Mouse (Mus musculus): ENCODE results near the gene Plcl2. TPM values are rescaled to one million over a fixed set of nuclear protein-coding genes. Genes with fewer than 3 reads are reported as not detected.
"Not testable (repeated sequence)": the region's sequence is repeated elsewhere in the genome, so short reads cannot be mapped to it uniquely, and the experiment has no call there.

Plcl2 gene
- polyA plus RNA-seq, 1 experiment from 2014 or later, result 10.2 TPM

DNA sequence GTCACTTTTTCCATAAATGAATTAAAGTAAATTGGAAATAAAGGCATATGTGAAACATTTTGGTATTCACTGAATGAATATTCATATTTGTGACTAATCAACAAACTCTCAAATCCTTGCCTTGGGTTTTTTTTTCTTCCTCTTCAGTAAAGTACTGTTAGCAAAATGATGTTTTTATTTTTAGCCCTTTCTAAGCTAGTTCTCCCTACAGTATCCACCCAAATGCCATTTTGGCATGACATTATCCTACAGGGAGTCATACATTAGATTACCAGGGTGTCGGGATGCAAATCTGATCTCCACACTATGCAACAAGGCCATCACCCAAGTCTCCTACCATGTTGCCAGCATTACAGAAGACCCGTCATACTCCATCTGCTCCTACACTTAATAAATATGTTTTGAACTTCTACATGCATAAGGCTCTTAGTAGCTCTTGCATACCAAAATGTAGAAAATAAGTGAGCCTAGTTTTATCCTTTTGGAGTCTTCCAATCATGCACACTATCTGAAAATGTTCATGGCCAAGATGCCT, 131.9 kb downstream of the Plcl2 start:
- 97% methylated on average over 2 of the region's 2 CpGs for WGBS
- no peak for ATAC-seq (ENCODE audit: low FRiP score, low read depth)

DNA sequence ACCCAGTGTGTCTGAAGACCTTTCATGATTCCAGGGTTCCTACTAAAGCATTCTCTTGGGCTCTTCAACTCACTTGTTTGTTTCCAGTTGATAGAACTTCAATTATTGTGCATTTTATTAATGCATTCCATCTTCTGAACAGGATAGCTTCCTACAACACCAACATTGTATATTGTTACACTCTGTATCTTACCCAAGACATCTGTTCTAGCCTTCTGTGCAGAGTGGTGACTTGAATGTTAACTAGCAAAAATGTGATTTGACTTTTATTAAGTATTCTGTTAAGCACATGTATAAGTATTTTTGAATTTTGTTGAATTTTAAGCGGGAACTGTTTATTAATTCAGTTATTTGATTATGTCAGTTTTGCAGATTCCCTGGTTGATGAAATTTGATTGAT, 132.7 kb downstream of the Plcl2 start:
- Histone ChIP-seq H3K4me1 (peaks cover 2% of the 10 kb centered on the region; the same call in 1 of the 2 replicates), H3K36me3 (no peaks in the 10 kb centered on the region), H3K9me3 (no peaks in the 10 kb centered on the region), H3K4me2 (replicated peaks) (no peak overlapping the region), H3K9ac (no peak overlapping the region), H3K27ac (no peak overlapping the region), H3K4me3 (no peak overlapping the region), H3K27me3 (replicated peaks) (no peaks in the 10 kb centered on the region)
- ATAC-seq (ENCODE audit: low FRiP score, low read depth), result no peak
- 96% methylated on average over 1 of the region's 1 CpGs for WGBS

More for the DNA sequence above, 131.9 kb downstream of the Plcl2 start:
- Histone ChIP-seq H3K27ac (no peak overlapping the region), H3K4me2 (replicated peaks) (no peak overlapping the region), H3K4me3 (no peak overlapping the region), H3K9ac (no peak overlapping the region), H3K36me3 (no peaks in the 10 kb centered on the region), H3K27me3 (replicated peaks) (no peaks in the 10 kb centered on the region), H3K9me3 (no peaks in the 10 kb centered on the region), H3K4me1 (peaks cover 2% of the 10 kb centered on the region; the same call in 1 of the 2 replicates)

DNA sequence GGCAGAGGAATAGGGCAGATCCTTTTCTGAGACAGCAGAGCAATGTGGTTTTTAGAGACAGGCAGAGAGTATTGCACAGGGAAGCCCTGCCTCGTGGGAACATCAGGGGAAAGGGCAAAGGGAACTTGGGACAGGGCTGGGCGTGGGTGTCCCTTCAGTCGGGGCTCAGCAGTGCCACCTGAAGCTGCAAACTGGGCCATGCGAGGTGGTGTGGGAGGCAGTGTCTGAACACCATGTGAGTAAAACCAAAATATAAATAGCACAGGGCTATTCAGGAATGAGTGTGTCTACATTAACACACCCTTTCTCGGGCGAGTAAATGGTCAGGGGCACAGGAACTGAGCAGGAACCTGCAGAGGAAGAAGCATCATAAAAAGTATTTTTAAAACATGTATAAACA, 134.2 kb downstream of the Plcl2 start:
- H3K9ac ChIP-seq, result no peak overlapping the region
- peaks cover 2% of the 10 kb centered on the region; the same call in 1 of the 2 replicates for H3K4me1 ChIP-seq
- 0 out of 2 replicates have a peak, but pooled peaks cover 4% of the 10 kb centered on the region for H3K9me3 ChIP-seq
- H3K36me3 ChIP-seq, result no peaks in the 10 kb centered on the region
- ATAC-seq (ENCODE audit: low FRiP score, low read depth), result no peak
- 72% methylated on average over 6 of the region's 6 CpGs for WGBS
- H3K4me3 ChIP-seq, result no peak overlapping the region
- no peak overlapping the region for H3K4me2 ChIP-seq (replicated peaks)
- no peak overlapping the region for H3K27ac ChIP-seq
- H3K27me3 ChIP-seq (replicated peaks), result no peaks in the 10 kb centered on the region

DNA sequence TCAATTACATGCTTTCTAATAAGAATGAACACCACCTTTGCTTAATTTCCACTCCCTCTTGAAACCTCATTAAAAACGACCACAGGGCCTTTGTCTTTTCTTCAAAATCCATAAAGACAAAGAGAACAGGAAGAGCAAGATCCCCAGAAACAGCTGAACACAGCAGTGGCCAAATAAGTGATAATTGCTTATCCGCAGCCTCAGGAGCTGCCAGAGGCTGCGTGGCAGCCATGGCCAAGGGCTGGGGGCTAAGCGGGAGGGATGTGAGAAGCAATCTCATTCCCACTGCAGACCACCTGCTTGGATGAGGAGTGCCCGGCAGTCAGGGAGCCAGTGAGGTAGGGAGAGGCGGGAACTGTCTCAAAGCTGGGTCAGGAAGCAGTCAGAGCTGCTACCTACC, 134.8 kb downstream of the Plcl2 start:
- WGBS, result 30% methylated on average over 6 of the region's 6 CpGs
- H3K4me2 ChIP-seq (replicated peaks), result no peak overlapping the region
- no peak overlapping the region for H3K27ac ChIP-seq
- H3K9ac ChIP-seq, result no peak overlapping the region
- peak; percentile 69 for ATAC-seq (ENCODE audit: low FRiP score, low read depth)
- H3K9me3 ChIP-seq, result 0 out of 2 replicates have a peak, but pooled peaks cover 4% of the 10 kb centered on the region
- H3K27me3 ChIP-seq (replicated peaks), result no peaks in the 10 kb centered on the region
- no peak overlapping the region for H3K4me3 ChIP-seq
- H3K4me1 ChIP-seq, result peaks cover 2% of the 10 kb centered on the region; the same call in 1 of the 2 replicates
- H3K36me3 ChIP-seq, result no peaks in the 10 kb centered on the region

DNA sequence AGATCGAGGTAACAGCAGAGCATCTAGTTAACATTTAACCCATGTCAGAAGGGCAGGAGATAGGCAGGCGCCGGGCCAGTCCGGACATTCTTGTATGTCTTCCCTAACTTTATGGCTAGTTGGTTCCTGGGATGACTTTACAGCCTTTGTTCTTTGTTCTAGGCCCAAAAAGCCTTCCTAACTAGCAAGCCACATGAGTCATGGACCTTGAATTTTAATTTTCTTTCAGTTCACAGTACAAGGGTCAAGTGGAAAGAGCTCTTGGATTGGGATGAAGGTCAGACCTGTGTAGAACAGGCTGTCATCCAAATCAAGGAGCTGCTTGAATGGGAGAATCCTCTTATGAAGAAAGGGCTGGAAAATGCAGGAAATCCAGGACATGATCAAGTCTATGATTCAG, 138.9 kb downstream of the Plcl2 start:
- not testable (repeated sequence) for H3K27ac ChIP-seq; ATAC-seq (ENCODE audit: low FRiP score, low read depth); H3K9me3 ChIP-seq; H3K36me3 ChIP-seq; H3K9ac ChIP-seq; H3K4me2 ChIP-seq (replicated peaks); H3K27me3 ChIP-seq (replicated peaks); H3K4me3 ChIP-seq; H3K4me1 ChIP-seq
- 89% methylated on average over 4 of the region's 4 CpGs for WGBS

DNA sequence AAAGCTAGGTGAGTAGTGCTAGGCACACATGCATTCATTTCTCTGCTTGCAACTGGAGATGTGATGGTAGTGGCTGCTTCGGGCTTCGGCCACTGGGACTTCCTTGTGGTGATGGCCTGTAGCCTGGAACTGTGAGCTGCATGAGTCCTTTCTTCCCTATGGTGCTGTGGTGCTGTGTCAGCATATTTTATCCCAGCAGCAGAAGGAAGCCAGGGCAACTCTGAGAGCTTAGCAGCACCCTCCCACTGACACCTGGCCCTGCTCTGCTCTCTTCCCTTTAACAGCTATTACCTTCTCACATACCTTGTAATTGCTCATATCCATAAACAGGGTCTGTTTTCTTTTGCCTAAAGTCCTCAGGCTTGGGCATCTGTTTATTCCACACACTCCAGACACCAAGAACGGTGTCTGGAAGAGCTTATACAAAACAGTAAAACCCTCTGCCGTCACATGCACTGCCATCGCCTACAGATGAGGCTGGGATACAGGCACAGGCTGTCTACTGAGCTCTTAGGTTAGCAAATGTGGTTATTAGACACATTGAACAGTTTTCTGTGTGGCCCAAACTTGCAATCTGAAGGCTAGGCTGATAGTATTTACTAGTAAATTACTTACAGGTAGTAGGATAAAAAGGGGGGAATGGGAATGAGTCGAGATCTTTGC, 139.7 kb downstream of the Plcl2 start:
- H3K9ac ChIP-seq, result no peak overlapping the region
- H3K4me3 ChIP-seq, result no peak overlapping the region
- H3K4me1 ChIP-seq, result peaks cover 2% of the 10 kb centered on the region; the same call in 1 of the 2 replicates
- H3K4me2 ChIP-seq (replicated peaks), result no peak overlapping the region
- H3K9me3 ChIP-seq, result 0 out of 2 replicates have a peak, but pooled peaks cover 4% of the 10 kb centered on the region
- H3K36me3 ChIP-seq, result no peaks in the 10 kb centered on the region
- WGBS, result 93% methylated on average over 6 of the region's 6 CpGs
- H3K27ac ChIP-seq, result no peak overlapping the region
- no peaks in the 10 kb centered on the region for H3K27me3 ChIP-seq (replicated peaks)
- ATAC-seq (ENCODE audit: low FRiP score, low read depth), result no peak

DNA sequence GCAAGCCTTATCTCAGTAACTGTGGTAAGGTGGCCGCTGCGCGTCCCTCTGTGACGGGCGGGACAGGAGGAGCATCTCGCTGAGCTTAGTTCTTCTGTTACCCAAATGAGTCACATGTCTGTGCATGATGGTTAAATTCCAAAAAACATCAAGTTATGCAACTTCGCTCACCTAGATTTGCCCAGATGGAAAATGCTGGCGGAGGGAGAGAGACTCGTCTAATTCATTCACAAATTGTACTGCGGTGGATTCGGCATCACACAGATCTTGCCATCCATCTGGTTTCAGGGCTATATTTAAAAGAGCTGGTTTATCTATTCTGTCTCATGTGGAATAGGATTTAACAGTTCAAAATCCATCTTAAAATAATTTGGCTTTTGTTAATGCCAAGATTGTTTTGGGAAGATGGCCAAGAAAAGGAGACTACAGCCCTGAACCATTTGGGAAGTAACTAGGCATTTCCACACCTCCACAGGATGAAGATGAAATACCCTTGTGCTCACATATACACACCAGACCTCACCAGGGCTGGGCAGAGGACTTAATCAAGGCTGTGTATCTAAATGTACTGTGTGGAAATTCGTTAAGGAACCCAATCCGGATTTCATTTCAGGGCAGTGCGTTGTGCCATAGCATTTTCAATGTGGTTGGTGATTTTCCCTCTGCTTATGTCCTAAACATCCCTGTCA, 141.5 kb downstream of the Plcl2 start:
- Histone ChIP-seq H3K27me3 (replicated peaks) (no peaks in the 10 kb centered on the region), H3K9ac (no peak overlapping the region), H3K4me3 (no peak overlapping the region), H3K9me3 (0 out of 2 replicates have a peak, but pooled peaks cover 4% of the 10 kb centered on the region), H3K27ac (no peak overlapping the region), H3K4me1 (no peaks in the 10 kb centered on the region), H3K4me2 (replicated peaks) (no peak overlapping the region), H3K36me3 (no peaks in the 10 kb centered on the region)
- no peak for ATAC-seq (ENCODE audit: low FRiP score, low read depth)
- WGBS, result 97% methylated on average over 14 of the region's 14 CpGs

DNA sequence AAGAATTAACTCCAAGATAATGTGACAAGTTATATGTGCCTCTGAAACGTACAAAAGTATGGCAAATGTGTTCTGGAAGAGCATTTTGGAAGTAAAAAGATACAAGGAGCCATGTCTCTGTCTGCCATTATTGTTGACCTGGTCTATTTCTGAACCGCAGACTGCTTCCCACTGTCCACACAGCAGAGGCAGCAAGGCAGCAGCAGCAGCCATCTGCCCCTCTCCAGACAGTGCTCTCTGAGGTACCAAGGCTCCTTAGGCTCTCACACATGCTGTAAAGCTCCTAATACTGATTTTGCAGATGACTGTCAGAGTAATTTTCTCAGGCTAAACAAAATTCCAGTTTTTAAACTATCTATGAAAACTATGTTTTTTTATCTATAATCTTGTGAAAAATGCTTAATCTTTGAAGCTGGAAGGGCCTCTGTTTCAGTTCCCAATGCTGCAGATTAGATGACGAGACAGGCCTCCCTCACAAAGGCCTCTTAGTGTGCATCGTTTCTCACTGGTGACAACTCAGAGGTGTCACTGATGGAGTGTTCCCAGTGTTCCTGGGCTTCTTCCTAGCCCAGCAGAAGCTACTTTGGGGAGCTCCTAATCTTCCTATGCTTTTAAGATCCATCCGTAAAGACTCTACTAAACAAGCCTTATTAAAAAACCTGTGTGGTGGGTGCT, 145.7 kb downstream of the Plcl2 start:
- Histone ChIP-seq H3K4me2 (replicated peaks) (no peak overlapping the region), H3K9ac (no peak overlapping the region), H3K4me3 (no peak overlapping the region), H3K4me1 (no peaks in the 10 kb centered on the region), H3K9me3 (no peaks in the 10 kb centered on the region), H3K36me3 (no peaks in the 10 kb centered on the region), H3K27me3 (replicated peaks) (no peaks in the 10 kb centered on the region), H3K27ac (no peak overlapping the region)
- 72% methylated on average over 5 of the region's 5 CpGs for WGBS
- ATAC-seq (ENCODE audit: low FRiP score, low read depth), result no peak

DNA sequence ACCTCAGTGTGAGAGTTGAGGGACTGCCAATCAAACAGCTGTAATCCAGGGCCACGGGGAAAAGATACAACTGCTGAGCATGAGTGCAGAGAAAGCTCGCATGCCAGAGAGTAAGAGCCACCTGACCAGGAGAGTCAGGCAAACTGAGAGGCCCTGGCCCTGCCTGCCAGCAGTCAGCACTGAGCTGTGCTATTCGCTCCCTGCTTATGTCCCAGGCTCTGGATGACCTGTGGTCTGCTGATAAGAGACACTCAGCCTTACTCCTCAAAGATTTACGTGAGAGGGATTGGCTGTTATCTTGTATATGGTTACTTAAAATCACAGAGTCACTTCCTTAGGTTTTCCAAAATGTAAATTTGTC, 146.2 kb downstream of the Plcl2 start:
- ATAC-seq (ENCODE audit: low FRiP score, low read depth), result no peak
- Histone ChIP-seq H3K36me3 (no peaks in the 10 kb centered on the region), H3K4me3 (no peak overlapping the region), H3K27me3 (replicated peaks) (no peaks in the 10 kb centered on the region), H3K9ac (no peak overlapping the region), H3K4me2 (replicated peaks) (no peak overlapping the region), H3K4me1 (no peaks in the 10 kb centered on the region), H3K27ac (no peak overlapping the region), H3K9me3 (no peaks in the 10 kb centered on the region)
- WGBS, result 80% methylated on average over 4 of the region's 4 CpGs

DNA sequence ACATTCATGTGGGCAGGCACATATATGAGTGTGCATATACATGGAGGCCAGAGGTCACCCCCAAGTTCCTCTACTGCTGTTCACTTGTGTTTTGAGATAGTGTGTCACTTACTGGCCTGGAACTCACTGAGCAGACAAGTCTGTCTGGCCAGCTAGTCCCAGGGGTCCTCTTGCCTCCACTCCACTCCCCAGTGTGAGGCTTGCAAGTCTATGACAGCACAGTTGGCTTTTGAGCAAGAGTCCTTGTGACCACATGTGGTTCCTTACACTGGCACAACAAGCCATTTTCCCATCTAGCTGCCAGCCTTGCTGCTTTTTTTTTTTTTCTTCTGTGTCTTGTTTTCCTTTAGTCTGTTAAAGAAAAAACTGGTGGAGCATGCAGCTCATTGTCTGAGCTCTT, 148.1 kb downstream of the Plcl2 start:
- Histone ChIP-seq H3K27ac (no peak overlapping the region), H3K9ac (no peak overlapping the region), H3K4me1 (no peaks in the 10 kb centered on the region), H3K36me3 (no peaks in the 10 kb centered on the region), H3K4me2 (replicated peaks) (no peak overlapping the region), H3K27me3 (replicated peaks) (no peaks in the 10 kb centered on the region), H3K9me3 (no peaks in the 10 kb centered on the region), H3K4me3 (no peak overlapping the region)
- no peak for ATAC-seq (ENCODE audit: low FRiP score, low read depth)

DNA sequence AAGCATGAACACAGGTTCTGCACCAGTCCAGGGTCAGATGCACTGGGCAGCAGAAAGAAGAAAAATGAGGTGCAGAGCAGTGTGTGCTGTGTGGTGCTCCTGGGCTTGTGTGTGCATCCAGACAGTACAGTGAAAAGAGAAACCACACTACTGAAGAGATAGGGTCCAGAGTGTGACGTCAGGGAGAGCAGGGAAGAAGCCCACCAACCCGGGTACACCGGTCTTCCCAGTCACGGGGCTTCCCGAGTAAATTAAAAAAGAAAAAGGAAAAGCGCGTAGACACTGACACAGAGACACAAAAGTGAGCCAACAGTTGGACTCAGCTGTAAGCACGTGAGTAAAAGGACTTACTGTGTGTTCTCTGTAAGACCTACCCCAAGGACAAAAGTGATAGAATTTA, 149.7 kb downstream of the Plcl2 start:
- no peak overlapping the region for H3K4me2 ChIP-seq (replicated peaks)
- no peak for ATAC-seq (ENCODE audit: low FRiP score, low read depth)
- no peak overlapping the region for H3K9ac ChIP-seq
- WGBS, result 97% methylated on average over 8 of the region's 8 CpGs
- H3K4me3 ChIP-seq, result no peak overlapping the region
- no peaks in the 10 kb centered on the region for H3K4me1 ChIP-seq
- no peaks in the 10 kb centered on the region for H3K36me3 ChIP-seq
- H3K27me3 ChIP-seq (replicated peaks), result no peaks in the 10 kb centered on the region
- H3K27ac ChIP-seq, result no peak overlapping the region
- H3K9me3 ChIP-seq, result no peaks in the 10 kb centered on the region

DNA sequence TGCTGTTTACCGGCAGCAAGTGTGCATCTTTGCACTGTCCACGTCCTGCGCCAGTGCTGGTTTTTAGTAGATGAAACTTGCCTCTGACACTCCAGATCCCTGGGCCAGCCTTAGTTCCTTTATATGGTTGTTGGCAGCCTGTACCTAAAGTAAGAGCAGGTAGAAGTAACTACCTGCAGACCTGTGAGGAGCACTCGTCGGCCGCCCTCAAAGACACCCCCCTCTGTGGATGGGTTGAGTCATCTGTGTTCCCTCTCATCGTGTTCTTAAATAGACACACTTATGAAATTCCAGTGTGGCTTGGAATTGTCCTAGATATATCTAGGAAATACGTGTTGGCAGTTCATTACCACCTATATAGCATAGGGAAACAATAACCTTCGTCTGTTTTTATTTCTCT, 158.4 kb downstream of the Plcl2 start:
- no peaks in the 10 kb centered on the region for H3K9me3 ChIP-seq
- no peaks in the 10 kb centered on the region for H3K36me3 ChIP-seq
- H3K4me2 ChIP-seq (replicated peaks), result no peak overlapping the region
- WGBS, result 94% methylated on average over 9 of the region's 9 CpGs
- no peaks in the 10 kb centered on the region for H3K27me3 ChIP-seq (replicated peaks)
- H3K4me3 ChIP-seq, result no peak overlapping the region
- H3K9ac ChIP-seq, result no peak overlapping the region
- ATAC-seq (ENCODE audit: low FRiP score, low read depth), result no peak
- no peaks in the 10 kb centered on the region for H3K4me1 ChIP-seq
- H3K27ac ChIP-seq, result no peak overlapping the region
